8 mouse cellular contexts compared by ENCODE assay signal in genomic region chr17:47504941-47505346, GRCm38 (mm10). TPM values are rescaled to one million over a fixed set of nuclear protein-coding genes. Genes with fewer than 3 reads are reported as not detected.
DNase-seq lines count a peak whose midpoint lies in the region; ATAC-seq lines count a peak whose summit lies in the region.

Ccnd3 (plus strand) TSS chr17:47505051.

- H3K9ac ChIP-seq in intestine, embryonic 14.5 days (ENCODE audit: low read length), result peak within 1 kb of the TSS; percentile 46

- H3K27me3 ChIP-seq in embryonic facial prominence, embryonic 10.5 days (replicated peaks; ENCODE audit: low read depth, poor library complexity, severe bottlenecking), result no peaks in the 10 kb centered on the region
- H3K27me3 ChIP-seq in intestine, embryonic 14.5 days (replicated peaks; ENCODE audit: control insufficient read depth, insufficient read depth, low read length), result no peaks in the 10 kb centered on the region
- no peaks in the 10 kb centered on the region for H3K27me3 ChIP-seq in megakaryocyte, embryonic 14.5 days (replicated peaks)

- ATAC-seq in intestine, embryonic 14.5 days (replicated peaks; ENCODE audit: low FRiP score, low TSS enrichment, low read depth), result 0 out of 2 replicates have a peak, but pooled peaks have one; percentile 4

- peak within 1 kb of the TSS; percentile 53 for H3K4me2 ChIP-seq in intestine, embryonic 14.5 days (ENCODE audit: low read length)

- WGBS in embryonic facial prominence, embryonic 10.5 days, result 2% methylated on average over 22 of the region's 22 CpGs
- WGBS in intestine, embryonic 14.5 days, result under 1% methylated on average over 22 of the region's 22 CpGs

- H3K4me3 ChIP-seq in embryonic facial prominence, embryonic 10.5 days, result peak within 1 kb of the TSS; percentile 60
- peak within 1 kb of the TSS; percentile 35 for H3K4me3 ChIP-seq in intestine, embryonic 14.5 days (ENCODE audit: low read depth, low read length)
- peak within 1 kb of the TSS; percentile 96 for H3K4me3 ChIP-seq in megakaryocyte, embryonic 14.5 days (replicated peaks)

- peaks cover 9% of the 10 kb centered on the region for H3K36me3 ChIP-seq in embryonic facial prominence, embryonic 10.5 days (replicated peaks)
- 0 out of 2 replicates have a peak, but pooled peaks cover 4% of the 10 kb centered on the region for H3K36me3 ChIP-seq in intestine, embryonic 14.5 days (ENCODE audit: control insufficient read depth, insufficient read depth, low read length)
- peaks cover 33% of the 10 kb centered on the region for H3K36me3 ChIP-seq in megakaryocyte, embryonic 14.5 days (replicated peaks; ENCODE audit: low read length)

- H3K4me1 ChIP-seq in embryonic facial prominence, embryonic 10.5 days, result peaks cover 40% of the 10 kb centered on the region
- H3K4me1 ChIP-seq in intestine, embryonic 14.5 days (replicated peaks; ENCODE audit: control insufficient read depth, insufficient read depth, low read length), result peaks cover 41% of the 10 kb centered on the region
- H3K4me1 ChIP-seq in megakaryocyte, embryonic 14.5 days, result peaks cover 70% of the 10 kb centered on the region

- peak; percentile 91 for DNase-seq in Muller cell, postnatal 12 days (ENCODE audit: inconsistent ontology term)
- DNase-seq in embryonic facial prominence, embryonic 10.5 days (ENCODE audit: low spot score), result peak; percentile 66
- DNase-seq in gastrocnemius, postnatal 4 days (ENCODE audit: low spot score in 2 of 2), result peak in 1 of 2 experiments; percentile 66
- peak; percentile 82 for DNase-seq in intestine, embryonic 14.5 days (ENCODE audit: low spot score)
- DNase-seq in left cerebral cortex, postnatal 14 days (ENCODE audit: low spot score in 2 of 2), result peak; percentile 68 to 76
- peak; percentile 57 for DNase-seq in right cerebral cortex, postnatal 14 days
- peak; percentile 76 to 89 for DNase-seq in urinary bladder, postnatal 36 days (ENCODE audit: low spot score in 2 of 2)

- H3K27ac ChIP-seq in embryonic facial prominence, embryonic 10.5 days (replicated peaks), result peak within 1 kb of the TSS; percentile 87
- peak within 1 kb of the TSS; percentile 44; the same call in 1 of the 2 replicates for H3K27ac ChIP-seq in intestine, embryonic 14.5 days (ENCODE audit: low read depth)

- no peaks in the 10 kb centered on the region for H3K9me3 ChIP-seq in embryonic facial prominence, embryonic 10.5 days
- H3K9me3 ChIP-seq in intestine, embryonic 14.5 days (ENCODE audit: control insufficient read depth, low read length), result no peaks in the 10 kb centered on the region
- H3K9me3 ChIP-seq in megakaryocyte, embryonic 14.5 days, result no peaks in the 10 kb centered on the region

- intact Hi-C loops in left cerebral cortex, postnatal 14 days (cut with DNase I), result no loop called here

RNA-seq across cellular contexts. Expression of gene Ccnd3, which starts in this region (rescaled TPM):
- 325 and 335 TPM in 2 replicates for polyA plus RNA-seq in embryonic facial prominence, embryonic 10.5 days (2016; fragmentation: Nextera tagmentation; extraction: Ambion mirVana)
- 100 to 1,000 TPM; 270 to 304 TPM for total RNA-seq in gastrocnemius, postnatal 4 days (2021)
- 450 and 457 TPM in 2 replicates for polyA plus RNA-seq in intestine, embryonic 14.5 days (2014; fragmentation: Nextera tagmentation; extraction: Ambion mirVana)
- 10 to 100 TPM; 30.1 to 30.7 TPM for total RNA-seq in left cerebral cortex, postnatal 14 days (2021)
- polyA plus RNA-seq in megakaryocyte, embryonic 14.5 days (2012; ENCODE audit: insufficient read depth, low replicate concordance), result 872 and 1,542 TPM in 2 replicates

Comparison
In these comparisons a context has a peak if more than half of its experiments do, and no peak if none do; other contexts are left out.
1. RNA of gene Ccnd3 (total RNA-seq): 270 to 304 TPM in gastrocnemius, postnatal 4 days; 30.1 to 30.7 TPM in left cerebral cortex, postnatal 14 days; every median in the first group is over 4 times any median in the second.
2. H3K4me3 ChIP-seq: peak in every context shown above with its lines; median percentile 96 in megakaryocyte, embryonic 14.5 days; 60 in embryonic facial prominence, embryonic 10.5 days; 35 in intestine, embryonic 14.5 days.